Mouse (Mus musculus) kidney, adult 2 months (tissue): Measurements from ENCODE around the gene Actr6.

Source experiments
- CTCF ChIP-seq: fragments of 200-500 bp; conservative IDR thresholded peaks from 2 replicates; pipeline ENCODE4 v1.5.1; 2011; ENCODE audit warnings: low read depth, mild to moderate bottlenecking, control low read depth, low read length, moderate library complexity, mixed read lengths; ENCODE audit not compliant: insufficient read depth, insufficient read length
- POLR2A ChIP-seq: fragments of 200-500 bp; IDR thresholded peaks from one replicate; pipeline ENCODE4 v1.6.1; 2011; ENCODE audit warnings: low read depth, low read length, control low read depth

DNA sequence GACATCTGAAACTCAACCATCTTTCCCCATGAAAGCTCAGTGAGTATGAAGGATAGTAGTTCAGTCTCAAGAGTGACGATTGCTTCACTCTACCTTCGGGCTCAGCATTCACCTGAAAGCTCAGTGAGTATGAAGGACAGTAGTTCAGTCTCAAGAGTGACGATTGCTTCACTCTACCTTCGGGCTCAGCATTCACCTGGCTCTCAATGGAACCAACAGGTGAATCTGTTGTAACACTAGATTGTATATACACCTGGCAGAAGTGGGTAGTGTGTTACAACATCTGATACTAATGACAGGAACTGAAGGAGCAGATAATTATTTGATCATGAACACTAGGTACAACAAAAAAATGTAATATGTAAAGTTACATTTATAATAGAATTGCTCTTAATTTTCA, 50.4 kb downstream of the Actr6 start:
- no peak for TF ChIP-seq CTCF
- TF ChIP-seq POLR2A = no peak
